Mouse (Mus musculus) kidney, embryonic 15.5 days (tissue): ENCODE results near the gene Gm10840. TPM values are rescaled to one million over a fixed set of nuclear protein-coding genes. Genes with fewer than 3 reads are reported as not detected.
A peak's percentile ranks its signal among the peaks of the same experiment; 100 is the strongest.
"Not testable (repeated sequence)": the region's sequence is repeated elsewhere in the genome, so short reads cannot be mapped to it uniquely, and the experiment has no call there.

Source experiments
- ATAC-seq: fragments of 200-750 bp; cut with Nextera tagmentation; replicated peaks from 2 replicates; pipeline ENCODE4 v1.8.0; 2017; ENCODE audit warnings: moderate TSS enrichment; ENCODE audit not compliant: low FRiP score
- H3K27ac ChIP-seq: fragments of 300-500 bp; sonication (generic); 2 replicates; pipeline ENCODE4 v1.5.1; 2015; ENCODE audit warnings: mild to moderate bottlenecking, inconsistent platforms
- H3K27me3 ChIP-seq: fragments of 300-500 bp; sonication (generic); 2 replicates; pipeline ENCODE4 v1.6.1; 2015; ENCODE audit warnings: inconsistent platforms
- H3K36me3 ChIP-seq: fragments of 300-500 bp; sonication (generic); 2 replicates; pipeline ENCODE4 v1.6.1; 2015; ENCODE audit warnings: inconsistent platforms
- H3K4me1 ChIP-seq: fragments of 300-500 bp; sonication (generic); 2 replicates; pipeline ENCODE4 v1.6.1; 2015; ENCODE audit warnings: inconsistent platforms
- H3K4me2 ChIP-seq: fragments of 300-500 bp; sonication (generic); 2 replicates; pipeline ENCODE4 v1.6.1; 2015; ENCODE audit warnings: moderate library complexity, mild to moderate bottlenecking, inconsistent platforms
- H3K4me3 ChIP-seq: fragments of 300-500 bp; sonication (generic); replicated peaks from 2 replicates; pipeline ENCODE4 v1.5.1; 2015; ENCODE audit warnings: mild to moderate bottlenecking, inconsistent platforms
- H3K9ac ChIP-seq: fragments of 300-500 bp; sonication (generic); 2 replicates; pipeline ENCODE4 v1.6.1; 2015; ENCODE audit warnings: mild to moderate bottlenecking, inconsistent platforms
- H3K9me3 ChIP-seq: fragments of 300-500 bp; sonication (generic); replicated peaks from 2 replicates; pipeline ENCODE4 v1.6.1; 2016; ENCODE audit warnings: inconsistent platforms
- WGBS: fragments of 180-500 bp; shearing (Covaris S2); methylation state at CpG from one replicate; pipeline ENCODE4 v1.1.7; 2015; ENCODE audit warnings: mixed read lengths; 5-methylcytosine and 5-hydroxymethylcytosine counted together
- polyA plus RNA-seq: library from polyadenylated mRNA; unstranded; fragments of >200 nt; fragmentation: Nextera tagmentation; extraction: Ambion mirVana; gene quantifications from 2 replicates; pipeline ENCODE4 v1.2.1, GENCODE M21; 2015

Gene Gm10840
- polyA plus RNA-seq = not detected in 2 replicates

DNA sequence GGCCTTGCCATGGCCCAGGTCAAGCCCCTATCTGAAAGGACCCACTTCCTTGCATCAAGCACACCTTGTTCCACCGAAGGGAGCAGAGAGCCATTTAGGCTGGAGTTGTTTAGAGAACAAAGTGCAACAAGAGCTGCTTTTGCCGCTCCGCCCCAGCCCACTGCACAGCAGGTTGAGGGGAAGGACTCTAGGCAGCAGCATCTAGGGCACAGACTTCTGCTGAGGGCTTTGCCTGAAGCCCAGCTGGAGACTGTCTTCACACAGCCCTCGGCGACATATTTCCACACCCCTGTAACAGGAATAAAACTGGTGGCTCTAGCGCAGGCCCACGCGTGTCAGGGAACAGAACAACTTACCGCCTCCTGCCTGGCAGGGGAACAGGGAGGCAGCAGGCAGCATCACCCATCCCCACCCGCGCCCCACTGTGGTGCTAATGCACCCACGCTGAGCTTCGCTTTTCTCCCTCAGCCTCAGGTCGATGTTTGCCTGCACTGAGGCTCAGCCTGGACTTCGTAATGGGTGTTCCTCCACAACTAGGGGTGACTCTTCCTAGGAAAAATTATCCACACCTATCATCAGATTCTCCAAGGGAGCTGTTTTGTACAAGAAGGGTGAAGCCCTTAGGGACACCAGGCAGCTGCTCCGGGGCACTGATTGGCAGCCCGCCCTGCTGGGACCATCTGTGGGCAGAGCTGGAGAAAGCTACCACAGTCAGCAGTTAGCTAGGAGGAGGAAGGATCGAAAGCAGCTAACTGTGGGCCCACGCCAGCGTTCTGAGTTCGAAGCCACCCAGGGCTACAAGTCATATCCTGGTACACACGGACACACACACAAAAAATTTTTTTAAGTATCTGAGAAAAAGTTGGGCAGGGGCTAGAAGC lies at the start of gene Gm10840, which contains the start of gene Limd2:
Gene Gm10840, plus strand, starts transcription at position 10 of the 881 bp plus-strand sequence.
Gene Limd2, minus strand, starts transcription at position 20 of the 881 bp plus-strand sequence.
- 34% methylated on average over 22 of the region's 22 CpGs for WGBS
- Histone ChIP-seq H3K9me3 (no peaks in the 10 kb centered on the region), H3K4me3 (peak within 1 kb of the TSS; percentile 94), H3K27me3 (no peaks in the 10 kb centered on the region), H3K27ac (peak within 1 kb of the TSS; percentile 96), H3K36me3 (peaks cover 48% of the 10 kb centered on the region), H3K4me2 (peak within 1 kb of the TSS; percentile 91), H3K9ac (peak within 1 kb of the TSS; percentile 91), H3K4me1 (peaks cover 36% of the 10 kb centered on the region)
- ATAC-seq = peak; percentile 38

GRCm38 (mm10) chr11:106111688-106112087 lies 49.0 kb upstream of the Gm10840 start:
- no peaks in the 10 kb centered on the region for H3K9me3 ChIP-seq
- ATAC-seq = no peak

GRCm38 (mm10) chr11:106122221-106122620 lies 38.4 kb upstream of the Gm10840 start:
- WGBS = 86% methylated on average over 5 of the region's 5 CpGs
- H3K9ac ChIP-seq = no peak overlapping the region
- no peaks in the 10 kb centered on the region for H3K27me3 ChIP-seq
- H3K9me3 ChIP-seq = no peaks in the 10 kb centered on the region
- no peak overlapping the region for H3K4me3 ChIP-seq
- peak overlapping the region; percentile 51 for H3K27ac ChIP-seq
- no peaks in the 10 kb centered on the region for H3K4me1 ChIP-seq
- no peak for ATAC-seq
- no peak overlapping the region for H3K4me2 ChIP-seq
- H3K36me3 ChIP-seq = peaks cover 87% of the 10 kb centered on the region

More at GRCm38 (mm10) chr11:106111688-106112087, 49.0 kb upstream of the Gm10840 start:
- no peak overlapping the region for H3K27ac ChIP-seq
- no peak overlapping the region for H3K9ac ChIP-seq
- H3K4me3 ChIP-seq = no peak overlapping the region
- H3K36me3 ChIP-seq = peaks cover 62% of the 10 kb centered on the region
- H3K27me3 ChIP-seq = no peaks in the 10 kb centered on the region
- H3K4me2 ChIP-seq = no peak overlapping the region
- H3K4me1 ChIP-seq = no peaks in the 10 kb centered on the region

DNA sequence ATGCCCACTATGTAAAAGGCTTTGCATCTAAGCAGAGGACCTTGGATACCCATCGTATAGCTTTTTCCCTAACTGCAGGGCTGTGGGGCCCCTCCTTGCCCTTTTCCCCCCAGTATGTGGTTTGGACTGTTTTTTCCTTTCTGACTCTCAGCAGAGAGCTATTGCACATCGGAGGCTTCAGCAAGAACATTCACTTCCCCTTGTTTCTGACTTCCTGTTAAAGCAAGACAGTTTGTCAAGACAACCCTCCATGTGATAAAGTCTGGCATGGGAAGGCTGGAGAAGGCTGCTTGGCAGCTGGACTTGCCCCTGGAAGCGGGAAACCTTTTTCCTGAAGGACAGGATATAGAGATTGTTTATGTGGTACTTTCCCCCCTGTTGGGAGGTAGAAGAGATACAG lies 37.9 kb upstream of the Gm10840 start:
- WGBS = 82% methylated on average over 3 of the region's 3 CpGs
- Histone ChIP-seq H3K27me3 (no peaks in the 10 kb centered on the region), H3K27ac (peak overlapping the region; percentile 51), H3K9ac (no peak overlapping the region), H3K4me1 (no peaks in the 10 kb centered on the region), H3K9me3 (no peaks in the 10 kb centered on the region), H3K36me3 (peaks cover 83% of the 10 kb centered on the region), H3K4me3 (no peak overlapping the region), H3K4me2 (no peak overlapping the region)
- no peak for ATAC-seq

DNA sequence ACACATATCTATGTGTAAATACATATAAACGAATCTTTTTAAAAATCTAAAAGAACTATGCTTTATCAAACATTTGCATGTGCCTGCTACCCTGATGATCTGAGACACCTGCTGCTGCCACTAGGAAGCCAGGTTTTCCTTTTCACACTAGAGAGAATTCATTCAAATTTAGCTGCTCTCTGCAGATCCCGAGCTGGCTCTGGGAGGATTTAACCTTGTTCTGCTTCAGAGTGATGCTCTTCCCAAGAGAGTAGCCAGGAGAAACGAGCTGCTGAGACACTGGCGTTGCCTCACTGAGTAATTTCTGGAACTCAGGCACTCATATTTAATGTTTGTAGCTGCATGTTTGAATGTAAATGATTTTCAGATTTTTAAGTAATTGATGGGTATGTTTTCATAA lies 35.9 kb upstream of the Gm10840 start:
- Histone ChIP-seq H3K4me1 (no peaks in the 10 kb centered on the region), H3K36me3 (peaks cover 83% of the 10 kb centered on the region), H3K27ac (no peak overlapping the region), H3K27me3 (no peaks in the 10 kb centered on the region), H3K4me3 (no peak overlapping the region), H3K4me2 (no peak overlapping the region), H3K9ac (no peak overlapping the region), H3K9me3 (no peaks in the 10 kb centered on the region)
- no peak for ATAC-seq
- WGBS = 81% methylated on average over 4 of the region's 4 CpGs

- no peaks in the 10 kb centered on the region for H3K27me3 ChIP-seq
- H3K4me2 ChIP-seq = no peak overlapping the region
- no peaks in the 10 kb centered on the region for H3K4me1 ChIP-seq
- ATAC-seq = no peak
- no peak overlapping the region for H3K9ac ChIP-seq
- no peak overlapping the region for H3K27ac ChIP-seq
- no peak overlapping the region for H3K4me3 ChIP-seq
- H3K36me3 ChIP-seq = peaks cover 87% of the 10 kb centered on the region
- H3K9me3 ChIP-seq = no peaks in the 10 kb centered on the region
- 91% methylated on average over 1 of the region's 1 CpGs for WGBS
Measured at GRCm38 (mm10) chr11:106125827-106126226, 34.8 kb upstream of the Gm10840 start.

GRCm38 (mm10) chr11:106126727-106127373 lies 33.8 kb upstream of the Gm10840 start:
- WGBS = 91% methylated on average over 6 of the region's 6 CpGs
- H3K36me3 ChIP-seq = peaks cover 78% of the 10 kb centered on the region
- not testable (repeated sequence) for H3K4me3 ChIP-seq, H3K9ac ChIP-seq, ATAC-seq, H3K4me1 ChIP-seq, H3K27me3 ChIP-seq, H3K9me3 ChIP-seq, H3K4me2 ChIP-seq, H3K27ac ChIP-seq

DNA sequence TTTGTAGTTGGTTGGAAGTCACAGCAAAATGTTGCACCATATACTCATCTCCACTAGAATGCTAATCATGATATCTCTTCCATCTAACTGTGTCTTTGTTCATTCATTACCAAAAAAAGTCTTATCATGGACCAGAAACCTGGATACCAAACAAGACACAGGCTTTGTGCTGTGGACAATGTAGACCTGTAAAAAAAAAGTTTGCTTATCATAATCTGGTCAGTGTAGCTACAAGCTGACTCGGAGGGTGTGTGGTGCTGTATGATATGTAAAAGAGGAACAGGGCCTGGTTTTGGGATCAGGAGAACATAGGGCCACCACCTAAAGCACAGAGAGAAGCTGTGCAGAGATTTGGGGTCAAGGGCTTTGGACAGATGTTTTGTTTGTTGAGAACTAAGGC lies 31.2 kb upstream of the Gm10840 start:
- no peak overlapping the region for H3K9ac ChIP-seq
- 92% methylated on average over 1 of the region's 1 CpGs for WGBS
- no peak overlapping the region for H3K4me3 ChIP-seq
- no peak overlapping the region for H3K4me2 ChIP-seq
- no peaks in the 10 kb centered on the region for H3K27me3 ChIP-seq
- H3K4me1 ChIP-seq = no peaks in the 10 kb centered on the region
- ATAC-seq = no peak
- no peak overlapping the region for H3K27ac ChIP-seq
- peaks cover 58% of the 10 kb centered on the region for H3K36me3 ChIP-seq
- H3K9me3 ChIP-seq = no peaks in the 10 kb centered on the region

- 67% methylated on average over 5 of the region's 5 CpGs for WGBS
- ATAC-seq = no peak
- H3K27me3 ChIP-seq = no peaks in the 10 kb centered on the region
- H3K9me3 ChIP-seq = no peaks in the 10 kb centered on the region
- H3K9ac ChIP-seq = no peak overlapping the region
- H3K4me3 ChIP-seq = no peak overlapping the region
- H3K36me3 ChIP-seq = peaks cover 54% of the 10 kb centered on the region
- no peak overlapping the region for H3K4me2 ChIP-seq
- H3K4me1 ChIP-seq = peaks cover 12% of the 10 kb centered on the region
- no peak overlapping the region for H3K27ac ChIP-seq
Measured at GRCm38 (mm10) chr11:106132516-106132915, 28.1 kb upstream of the Gm10840 start.

GRCm38 (mm10) chr11:106134580-106135528 lies 25.8 kb upstream of the Gm10840 start:
- Histone ChIP-seq H3K4me2 (peak overlapping the region; percentile 42), H3K4me1 (peaks cover 12% of the 10 kb centered on the region), H3K27me3 (no peaks in the 10 kb centered on the region), H3K9me3 (no peaks in the 10 kb centered on the region), H3K9ac (no peak overlapping the region), H3K36me3 (peaks cover 43% of the 10 kb centered on the region), H3K4me3 (no peak overlapping the region), H3K27ac (peak overlapping the region; percentile 92)
- ATAC-seq = peak; percentile 78; the same call in 1 of the 2 replicates
- WGBS = 36% methylated on average over 8 of the region's 8 CpGs

DNA sequence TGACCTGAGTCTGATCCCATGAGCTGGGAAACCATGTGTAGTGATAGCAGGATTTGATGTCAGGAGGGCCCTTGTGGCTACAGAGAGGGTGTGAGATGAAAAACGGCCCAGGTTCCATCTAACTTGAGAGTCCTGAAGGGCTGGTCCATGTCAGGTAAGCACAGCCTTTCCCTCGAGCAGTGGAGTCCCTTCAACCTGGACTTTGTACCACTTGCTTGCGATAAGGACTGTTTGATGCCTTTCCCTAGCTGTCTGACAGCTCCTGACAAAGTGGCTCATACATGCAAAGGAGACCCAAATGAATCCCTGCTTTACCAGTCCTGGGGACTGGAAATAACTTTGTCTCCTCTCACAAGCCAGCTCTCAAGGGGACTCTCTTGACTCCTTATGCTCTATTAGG lies 9.4 kb upstream of the Gm10840 start:
- Histone ChIP-seq H3K4me2 (no peak overlapping the region), H3K27me3 (no peaks in the 10 kb centered on the region), H3K4me3 (no peak overlapping the region), H3K36me3 (peaks cover 98% of the 10 kb centered on the region), H3K27ac (no peak overlapping the region), H3K9me3 (no peaks in the 10 kb centered on the region), H3K9ac (no peak overlapping the region), H3K4me1 (0 out of 2 replicates have a peak, but pooled peaks cover under 1% of the 10 kb centered on the region)
- 90% methylated on average over 3 of the region's 3 CpGs for WGBS
- no peak for ATAC-seq
